Mouse (Mus musculus) heart, adult 2 months (tissue): ENCODE data around the gene Usp19. TPM values are rescaled to one million over a fixed set of nuclear protein-coding genes. Genes with fewer than 3 reads are reported as not detected.

Source experiments
- DNase-seq, 2 experiments: peaks; one replicate each; pipeline ENCODE4 v3.0.0; 2021
- H3K27ac ChIP-seq: fragments of 200-600 bp; 2 replicates; pipeline ENCODE4 v1.8.1; 2022
- H3K27me3 ChIP-seq: fragments of 200-500 bp; 2 replicates; pipeline ENCODE4 v1.6.1; 2012; ENCODE audit warnings: mild to moderate bottlenecking, low read length, inconsistent platforms, mixed read lengths; ENCODE audit not compliant: control insufficient read depth, insufficient read depth
- H3K36me3 ChIP-seq: fragments of 200-500 bp; 2 replicates; pipeline ENCODE4 v1.6.1; 2012; ENCODE audit warnings: low read length, inconsistent platforms; ENCODE audit not compliant: control insufficient read depth, insufficient read depth
- H3K4me1 ChIP-seq: fragments of 200-500 bp; 2 replicates; pipeline ENCODE4 v1.6.1; 2011; ENCODE audit warnings: low read length; ENCODE audit not compliant: control insufficient read depth, insufficient read depth
- H3K4me3 ChIP-seq: fragments of 200-600 bp; 2 replicates; pipeline ENCODE4 v1.8.1; 2022
- H3K79me2 ChIP-seq: fragments of 200-500 bp; replicated peaks from 2 replicates; pipeline ENCODE4 v1.6.1; 2012; ENCODE audit warnings: mild to moderate bottlenecking, inconsistent platforms, low read length, moderate library complexity, mixed read lengths; ENCODE audit not compliant: control insufficient read depth, insufficient read depth
- H3K9ac ChIP-seq: fragments of 200-500 bp; 2 replicates; pipeline ENCODE4 v1.6.1; 2012; ENCODE audit warnings: low read depth, mild to moderate bottlenecking, control low read depth, inconsistent platforms, low read length, mixed read lengths
- CTCF ChIP-seq: fragments of 200-600 bp; IDR thresholded peaks from 2 replicates; pipeline ENCODE4 v1.8.1; 2022; ENCODE audit warnings: antibody characterized with exemption, mild to moderate bottlenecking, moderate library complexity
- EP300 ChIP-seq: fragments of 200-500 bp; IDR thresholded peaks from 2 replicates; pipeline ENCODE4 v1.6.1; 2011; ENCODE audit warnings: low read depth, low read length, control low read depth; ENCODE audit not compliant: insufficient read depth
- POLR2A ChIP-seq: fragments of 200-500 bp; IDR thresholded peaks from 2 replicates; pipeline ENCODE4 v1.6.1; 2011; ENCODE audit warnings: mild to moderate bottlenecking, low read depth, low read length, control low read depth; ENCODE audit not compliant: insufficient read depth
- WGBS: fragments of 180-500 bp; shearing (Covaris S2); methylation state at CpG from one replicate; pipeline ENCODE4 v1.1.7; 2018; 5-methylcytosine and 5-hydroxymethylcytosine counted together
- intact Hi-C: fragments of 180-260 bp; cut with DNase I; formaldehyde crosslinking; loops from one replicate; pipeline ENCODE4 v1.15.1; 2025
- polyA plus RNA-seq: library from polyadenylated mRNA; depleted of rRNA; stranded (reverse); fragments of >200 nt; gene quantifications from 2 replicates; pipeline ENCODE4 v1.2.3, GENCODE M21; 2012
- total RNA-seq, 2 experiments: library from RNA; stranded (reverse); gene quantifications; 2 replicates each; pipeline ENCODE4 v1.2.3; 2021

The Usp19 gene
- total and polyA plus RNA-seq, 3 experiments, result 83.2 to 110 (median 91.9) TPM

GRCm38 (mm10) chr9:108523341-108523740, 32.9 kb downstream of the Usp19 start:
- 95% methylated on average over 4 of the region's 4 CpGs for WGBS
- no peak overlapping the region for H3K27ac ChIP-seq

GRCm38 (mm10) chr9:108525400-108525799, 35.0 kb downstream of the Usp19 start:
- Histone ChIP-seq H3K27me3 (no peaks in the 10 kb centered on the region), H3K36me3 (peaks cover 19% of the 10 kb centered on the region), H3K4me1 (peaks cover 2% of the 10 kb centered on the region), H3K79me2 (peaks cover 4% of the 10 kb centered on the region; the same call in 1 of the 2 replicates), H3K9ac (no peak overlapping the region), H3K27ac (no peak overlapping the region), H3K4me3 (no peak overlapping the region)
- TF ChIP-seq POLR2A (no peak), CTCF (0 out of 2 replicates have a peak, but pooled peaks have one; percentile 13)
- WGBS, result 25% methylated on average over 3 of the region's 3 CpGs
- no peak for DNase-seq
- intact Hi-C loops, result no loop called here

More at GRCm38 (mm10) chr9:108523341-108523740, 32.9 kb downstream of the Usp19 start:
- intact Hi-C loops, result loop anchor here (2.0 kb wide), 1 partner anchor 27 kb away; no protein-coding TSS in a partner anchor
- TF ChIP-seq POLR2A (no peak), CTCF (no peak)
- Histone ChIP-seq H3K9ac (no peak overlapping the region), H3K4me3 (no peak overlapping the region), H3K4me1 (peaks cover 5% of the 10 kb centered on the region), H3K27me3 (no peaks in the 10 kb centered on the region), H3K36me3 (peaks cover 35% of the 10 kb centered on the region), H3K79me2 (peaks cover 7% of the 10 kb centered on the region; the same call in 1 of the 2 replicates)
- no peak for DNase-seq

GRCm38 (mm10) chr9:108530954-108531353, 40.6 kb downstream of the Usp19 start:
- TF ChIP-seq EP300 (no peak), CTCF (no peak), POLR2A (no peak)
- peaks cover 9% of the 10 kb centered on the region for H3K36me3 ChIP-seq
- no peaks in the 10 kb centered on the region for H3K27me3 ChIP-seq
- intact Hi-C loops, result no loop called here
- H3K9ac ChIP-seq, result no peak overlapping the region
- 74% methylated on average over 1 of the region's 1 CpGs for WGBS
- no peak overlapping the region for H3K27ac ChIP-seq
- no peaks in the 10 kb centered on the region; the same call in 1 of the 2 replicates for H3K4me1 ChIP-seq
- no peak for DNase-seq
- H3K4me3 ChIP-seq, result no peak overlapping the region
- H3K79me2 ChIP-seq, result peaks cover 6% of the 10 kb centered on the region

- no peak overlapping the region for H3K27ac ChIP-seq
- peaks cover 6% of the 10 kb centered on the region; the same call in 1 of the 2 replicates for H3K36me3 ChIP-seq
Observed at GRCm38 (mm10) chr9:108531496-108531895, 41.1 kb downstream of the Usp19 start.

GRCm38 (mm10) chr9:108540846-108541245, 50.4 kb downstream of the Usp19 start:
- no peak for DNase-seq
- Histone ChIP-seq H3K9ac (no peak overlapping the region), H3K4me1 (no peaks in the 10 kb centered on the region), H3K4me3 (no peak overlapping the region), H3K79me2 (no peaks in the 10 kb centered on the region), H3K27ac (no peak overlapping the region), H3K27me3 (no peaks in the 10 kb centered on the region), H3K36me3 (peaks cover 8% of the 10 kb centered on the region)
- TF ChIP-seq EP300, result no peak
- no peak for TF ChIP-seq POLR2A
- intact Hi-C loops, result no loop called here

More at GRCm38 (mm10) chr9:108531496-108531895, 41.1 kb downstream of the Usp19 start:
- intact Hi-C loops, result no loop called here
- H3K79me2 ChIP-seq, result peaks cover 6% of the 10 kb centered on the region
- WGBS, result 93% methylated on average over 1 of the region's 1 CpGs
- no peak overlapping the region for H3K9ac ChIP-seq
- TF ChIP-seq EP300 (no peak), CTCF (no peak), POLR2A (no peak)
- no peaks in the 10 kb centered on the region; the same call in 1 of the 2 replicates for H3K4me1 ChIP-seq
- H3K27me3 ChIP-seq, result no peaks in the 10 kb centered on the region
- DNase-seq, result no peak
- no peak overlapping the region for H3K4me3 ChIP-seq

GRCm38 (mm10) chr9:108545986-108546385, 55.6 kb downstream of the Usp19 start:
- Histone ChIP-seq H3K4me3 (no peak overlapping the region), H3K79me2 (no peaks in the 10 kb centered on the region), H3K36me3 (peaks cover 14% of the 10 kb centered on the region), H3K4me1 (no peaks in the 10 kb centered on the region), H3K27me3 (no peaks in the 10 kb centered on the region), H3K27ac (no peak overlapping the region), H3K9ac (no peak overlapping the region)
- WGBS, result 90% methylated on average over 3 of the region's 3 CpGs
- DNase-seq, result no peak
- TF ChIP-seq CTCF (no peak), EP300 (no peak), POLR2A (no peak)
- intact Hi-C loops, result no loop called here
